Mouse (Mus musculus): ENCODE data around the gene Skap1.
A peak's percentile ranks its signal among the peaks of the same experiment; 100 is the strongest.

The Skap1 gene

DNA sequence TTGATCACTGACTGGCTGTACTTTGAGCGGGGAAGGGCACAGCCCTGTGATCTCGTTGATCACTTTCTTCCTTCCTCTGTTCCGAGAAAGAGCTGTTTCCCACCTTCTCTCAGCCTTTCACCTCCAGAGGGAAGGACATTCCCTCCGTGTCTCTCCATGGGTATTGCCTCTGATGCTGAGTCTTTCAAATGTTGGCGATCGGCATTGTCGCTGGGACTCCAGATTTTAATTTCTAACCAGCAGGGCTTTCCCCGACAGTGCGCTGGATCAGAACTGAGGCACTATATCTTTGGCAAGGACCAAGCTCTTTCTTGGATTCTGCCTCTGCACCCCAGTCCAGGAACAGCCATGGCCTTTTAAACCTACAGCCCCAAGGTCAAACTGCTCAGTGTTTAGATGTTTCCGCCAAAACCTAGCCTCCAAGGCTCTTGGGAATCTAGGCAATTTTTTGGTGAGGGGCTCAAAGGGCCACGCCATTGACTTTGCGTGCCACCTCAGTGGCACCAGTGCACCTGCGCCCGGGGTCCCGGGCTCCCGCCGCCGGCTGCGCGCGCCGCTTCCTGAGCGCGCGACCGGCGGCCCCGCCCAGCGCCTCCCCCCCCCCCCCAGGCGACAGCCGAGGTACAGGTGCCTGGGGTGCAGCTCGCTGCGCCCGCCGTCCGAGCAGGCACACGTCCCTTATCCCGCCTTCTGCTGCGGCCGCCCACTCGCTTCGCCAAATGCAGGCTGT, at the start of gene Skap1:
Gene Skap1, plus strand, starts transcription at position 608 of the 730 bp plus-strand sequence.
- DNase-seq (ENCODE audit: low spot score in 2 of 2): no peak

DNA sequence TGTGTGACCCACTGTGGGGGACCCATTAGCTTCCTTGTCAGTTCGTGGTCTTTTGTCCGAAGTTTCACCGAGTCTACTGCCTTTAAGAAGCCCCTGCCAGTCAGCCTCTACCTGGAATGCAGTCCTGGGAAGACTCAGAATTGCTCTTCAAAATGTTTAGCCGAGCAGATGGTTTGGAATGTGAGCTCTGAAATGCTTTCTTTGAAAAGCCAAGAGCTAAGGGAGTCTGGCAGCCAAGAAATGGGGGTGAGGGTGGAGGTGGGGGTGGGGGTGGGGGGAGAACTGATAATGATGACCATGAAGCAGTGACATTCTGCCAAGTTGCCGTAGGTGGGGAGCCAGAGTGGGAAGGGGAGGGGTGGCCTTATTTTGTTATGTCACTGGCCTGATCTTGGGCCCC, 43.3 kb upstream of the Skap1 start:
- no peak for DNase-seq (ENCODE audit: low spot score in 2 of 2)

DNA sequence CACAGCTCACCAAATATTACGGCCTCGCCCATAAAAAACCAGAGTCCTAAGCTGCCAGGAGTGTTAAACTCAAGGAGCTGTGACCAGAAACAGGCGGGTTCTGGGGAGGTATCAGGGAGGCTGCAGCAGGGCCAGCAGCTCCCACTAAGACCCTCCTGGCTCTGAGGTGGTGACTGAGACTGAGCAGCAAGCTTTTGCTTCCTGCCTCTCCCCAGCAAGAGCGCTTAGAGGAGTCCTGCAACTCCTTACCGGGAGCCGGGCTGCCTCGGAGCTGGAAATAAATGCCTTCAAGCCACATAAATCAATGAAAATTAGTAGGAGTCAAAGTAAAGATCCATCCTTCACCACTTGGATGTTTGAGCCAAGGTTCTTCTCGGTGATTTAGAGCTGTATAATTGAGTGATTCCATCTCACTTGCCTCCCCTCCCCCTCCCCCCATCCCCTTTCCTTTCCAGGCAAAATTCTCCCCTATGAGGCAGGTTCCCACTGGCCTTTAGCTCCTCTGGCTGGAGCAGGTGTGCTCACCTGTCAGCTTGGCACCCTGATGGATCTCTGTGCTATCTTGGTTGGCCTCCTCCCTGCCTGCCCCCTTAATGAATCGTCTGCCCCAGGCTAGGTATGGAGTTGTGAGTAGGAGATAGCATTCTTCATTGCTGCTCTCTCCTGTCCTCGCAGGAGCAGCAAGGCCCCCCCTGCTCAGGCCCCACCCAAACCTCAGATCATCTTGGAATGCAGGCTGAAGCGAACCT, 42.7 kb upstream of the Skap1 start:
- DNase-seq (ENCODE audit: low spot score in 2 of 2): peak in 1 of 2 experiments; percentile 5

DNA sequence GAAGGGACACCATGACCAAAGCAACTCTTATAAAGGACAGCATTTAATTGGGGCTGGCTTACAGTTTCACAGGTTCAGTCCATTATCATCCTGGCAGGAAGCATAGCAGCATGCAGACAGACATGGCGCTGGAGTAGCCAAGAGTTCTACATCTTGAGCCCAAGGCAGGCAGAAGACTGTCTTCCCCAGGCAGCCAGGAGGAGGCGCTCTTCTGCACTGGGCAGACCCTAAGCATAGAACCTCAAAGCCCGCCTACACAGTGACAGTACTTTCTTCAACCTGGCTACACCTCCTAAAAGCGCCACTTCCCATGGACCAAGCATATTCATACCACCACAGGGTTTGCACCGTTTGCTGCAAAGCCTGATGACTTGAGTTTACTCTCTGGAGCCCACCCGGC, 39.2 kb upstream of the Skap1 start:
- no peak for DNase-seq (ENCODE audit: low spot score in 2 of 2)

DNA sequence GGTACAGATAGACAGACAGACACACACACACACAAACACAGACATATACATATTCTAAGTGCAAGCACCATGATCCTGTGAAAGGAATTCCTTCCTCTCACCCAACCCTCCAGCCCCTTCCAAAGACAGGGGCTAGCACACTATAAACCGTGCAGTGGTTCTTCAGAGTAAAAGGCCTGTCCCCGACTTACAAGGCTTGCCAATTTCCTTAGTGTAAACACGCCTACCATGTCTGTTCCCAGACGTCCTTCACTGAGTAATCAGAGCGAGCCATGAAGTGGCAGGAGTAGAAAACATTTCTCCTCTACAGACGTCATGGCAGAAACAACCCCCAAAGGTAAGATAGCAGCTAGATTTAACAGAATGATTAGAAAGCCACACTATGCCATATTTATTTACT, 38.2 kb upstream of the Skap1 start:
- DNase-seq (ENCODE audit: low spot score in 2 of 2): no peak

DNA sequence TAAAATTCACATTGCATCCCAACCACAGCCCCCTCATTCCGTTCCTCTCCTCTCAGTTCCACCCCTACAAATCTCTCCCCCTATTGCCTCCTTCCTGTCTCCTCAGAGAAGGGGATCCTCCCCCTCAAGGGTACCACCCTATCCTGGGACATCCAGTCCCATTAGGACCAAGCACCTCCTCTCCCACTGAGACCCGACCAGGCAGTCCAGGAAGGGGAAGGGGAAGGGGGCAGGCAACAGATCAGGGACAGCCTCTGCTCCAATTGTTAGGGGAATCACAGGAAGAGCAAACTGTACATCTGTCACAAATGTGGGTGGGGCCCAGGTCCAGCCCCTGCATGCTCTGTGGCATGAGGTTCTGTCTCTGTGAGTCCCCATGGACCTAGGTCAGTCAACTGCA, 37.6 kb upstream of the Skap1 start:
- no peak for DNase-seq (ENCODE audit: low spot score in 2 of 2)

DNA sequence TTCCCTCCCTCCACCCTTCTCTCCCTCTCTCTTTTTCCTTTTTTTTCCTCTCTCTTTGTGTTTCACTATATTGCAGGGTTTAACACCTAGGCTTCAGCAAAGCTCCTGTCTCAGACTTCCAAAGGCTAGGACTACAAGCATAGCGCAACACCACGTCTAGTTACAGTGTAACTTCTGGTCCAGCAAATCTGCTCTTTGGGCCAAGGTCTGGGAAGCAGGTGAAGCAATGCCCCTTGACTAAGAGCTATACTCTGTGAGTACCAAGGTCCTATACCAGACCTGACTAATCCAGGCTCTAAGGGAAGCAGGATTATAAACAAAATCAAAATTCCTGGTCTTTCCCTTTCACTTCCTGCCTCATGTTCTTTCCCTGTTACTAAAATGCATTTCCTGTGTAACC, 35.3 kb upstream of the Skap1 start:
- DNase-seq (ENCODE audit: low spot score in 2 of 2): no peak

DNA sequence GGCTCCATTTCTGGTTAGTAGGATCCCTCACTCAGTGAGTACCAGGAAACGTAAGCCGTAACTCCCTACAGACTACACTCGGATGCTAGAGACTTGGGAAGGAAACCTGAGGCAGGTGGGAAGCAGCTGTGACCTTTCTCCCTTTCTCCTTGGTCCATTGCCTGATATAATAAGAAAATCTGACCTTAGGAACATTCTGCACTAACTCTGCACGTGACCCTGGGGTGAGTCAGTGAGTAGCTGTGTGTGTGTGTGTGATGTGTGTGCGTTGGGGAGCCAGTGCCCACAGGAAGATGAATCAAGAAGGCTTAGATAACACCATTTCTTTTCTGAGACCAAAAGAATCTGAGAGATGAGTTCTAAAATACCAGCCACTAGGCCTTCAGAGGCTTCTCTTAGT, 34.5 kb upstream of the Skap1 start:
- no peak for DNase-seq (ENCODE audit: low spot score in 2 of 2)

DNA sequence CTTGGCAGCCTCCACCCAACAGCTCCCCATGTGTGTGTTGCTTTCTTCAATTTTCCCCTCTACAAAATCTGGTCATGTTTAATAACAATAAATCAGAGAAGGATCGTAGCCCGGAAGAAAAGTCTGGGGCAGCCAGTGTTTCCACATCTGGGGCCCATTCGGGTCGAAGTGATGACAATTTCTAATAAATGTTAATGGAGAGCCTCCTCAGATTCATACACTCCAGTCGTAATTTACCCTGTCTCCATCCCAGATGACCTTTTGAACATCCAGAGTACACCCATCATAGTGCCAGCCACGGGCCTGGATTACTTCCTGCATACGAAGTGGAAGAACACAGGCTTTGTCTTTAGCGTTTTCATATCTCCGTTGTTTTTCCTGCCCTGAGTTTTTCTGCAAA, 32.5 kb upstream of the Skap1 start:
- DNase-seq (ENCODE audit: low spot score in 2 of 2): no peak

DNA sequence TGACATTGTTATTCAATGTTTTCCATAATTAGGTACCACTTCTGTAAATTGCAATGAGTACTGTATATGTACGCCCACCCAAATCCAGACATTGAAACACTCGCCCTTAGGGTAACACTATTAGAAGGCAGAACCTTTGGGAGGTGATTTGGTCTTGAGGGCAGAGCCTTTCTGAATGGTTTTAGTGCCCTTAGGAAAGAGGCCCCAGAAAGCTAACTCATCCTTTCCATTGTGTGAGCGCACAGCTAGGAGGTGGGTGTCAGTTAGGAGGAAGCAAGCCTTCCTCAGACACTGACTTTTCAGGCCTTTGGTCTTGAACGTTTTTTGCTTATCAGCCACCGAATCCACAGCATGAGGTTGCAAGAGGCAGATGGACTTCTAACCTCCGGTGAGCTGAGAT, 29.5 kb upstream of the Skap1 start:
- no peak for DNase-seq (ENCODE audit: low spot score in 2 of 2)

DNA sequence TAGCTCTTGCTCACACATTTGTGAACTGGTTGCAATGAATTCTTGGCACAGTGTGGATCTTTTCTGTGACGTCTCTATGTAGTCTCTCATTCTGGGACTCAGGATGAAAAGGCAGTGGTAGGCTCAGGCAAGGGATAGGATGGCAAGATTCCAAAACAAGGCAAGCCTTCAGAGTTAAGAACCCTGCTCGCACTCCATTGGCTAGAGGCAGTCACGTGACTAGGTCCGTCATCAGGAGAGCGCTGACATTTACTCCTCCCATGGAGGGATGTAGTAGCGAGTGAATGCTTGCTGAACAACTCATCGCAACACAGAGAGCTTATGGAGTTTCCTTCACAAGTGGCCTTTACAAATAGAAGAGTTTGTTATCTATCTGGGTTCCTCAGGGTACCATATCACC, 27.9 kb upstream of the Skap1 start:
- no peak for DNase-seq (ENCODE audit: low spot score in 2 of 2)

DNA sequence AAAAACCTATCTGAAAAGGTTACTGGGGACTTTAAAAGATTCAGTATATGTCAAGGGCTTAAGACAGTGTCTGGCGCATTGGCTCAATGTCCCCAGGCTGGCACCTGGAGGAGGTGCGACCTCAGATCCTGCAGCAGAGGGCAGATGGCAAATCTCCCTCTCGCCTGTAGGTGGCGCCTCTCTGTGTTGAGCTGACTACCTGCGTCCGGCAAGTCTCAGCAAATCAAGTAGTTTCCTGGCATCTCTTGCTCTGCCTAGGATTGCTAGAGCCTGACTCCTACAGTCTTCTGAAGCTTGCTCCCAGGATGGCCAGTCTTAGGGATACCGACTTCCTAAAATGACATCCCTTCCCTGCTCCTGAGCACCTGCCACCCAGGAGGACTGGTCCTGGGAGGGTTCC, 25.6 kb upstream of the Skap1 start:
- peak; percentile 41 to 52 for DNase-seq (ENCODE audit: low spot score in 2 of 2)

DNA sequence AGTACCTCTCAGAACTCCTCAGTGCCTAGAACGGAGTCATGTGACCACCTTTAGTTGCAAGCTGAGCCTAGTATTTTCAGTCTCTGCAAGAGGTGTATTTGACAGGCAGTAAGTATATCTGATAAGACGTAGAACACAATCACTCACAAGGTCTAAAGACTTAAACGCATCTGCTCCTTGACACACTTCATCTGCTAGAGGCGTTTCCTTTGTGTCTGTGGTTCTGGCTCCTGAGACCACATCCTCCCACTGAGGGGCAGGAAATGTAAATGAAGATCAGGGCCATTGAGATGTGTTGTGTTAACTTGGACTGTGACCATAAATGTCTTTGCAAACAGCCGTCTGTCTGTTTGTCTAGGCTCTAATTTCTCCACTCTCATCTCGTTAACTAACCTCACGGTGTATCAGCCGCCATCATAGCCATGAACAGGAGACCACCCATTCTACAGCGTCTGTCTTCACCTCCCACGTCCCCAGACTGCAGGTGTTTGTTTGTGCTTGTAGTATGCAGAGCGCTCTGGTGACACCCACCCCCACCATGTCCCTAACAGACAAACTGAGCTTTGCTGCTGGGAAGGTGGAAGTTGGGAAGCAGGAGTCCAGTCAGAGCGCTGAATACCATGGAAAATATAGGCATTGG, 22.7 kb upstream of the Skap1 start:
- no peak for DNase-seq (ENCODE audit: low spot score in 2 of 2)

DNA sequence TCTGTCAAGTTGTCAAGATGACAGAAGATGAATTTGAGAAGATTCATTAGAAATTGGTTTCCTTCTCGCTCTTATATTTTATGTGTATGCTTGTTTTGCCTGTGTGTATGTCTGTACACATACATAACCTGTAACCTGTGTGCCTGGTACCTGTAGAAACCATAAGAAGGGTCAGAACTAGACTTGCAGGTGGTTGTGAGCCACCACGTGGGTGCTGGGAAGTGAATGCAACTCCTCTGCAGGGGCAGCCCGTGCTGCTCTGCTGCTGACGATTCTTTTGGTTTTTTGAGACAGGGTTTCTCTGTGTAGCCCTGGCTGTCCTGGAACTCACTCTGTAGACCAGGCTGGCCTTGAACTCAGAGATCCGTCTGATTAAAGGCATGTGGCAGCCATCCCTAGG, 21.9 kb upstream of the Skap1 start:
- DNase-seq (ENCODE audit: low spot score in 2 of 2): no peak

DNA sequence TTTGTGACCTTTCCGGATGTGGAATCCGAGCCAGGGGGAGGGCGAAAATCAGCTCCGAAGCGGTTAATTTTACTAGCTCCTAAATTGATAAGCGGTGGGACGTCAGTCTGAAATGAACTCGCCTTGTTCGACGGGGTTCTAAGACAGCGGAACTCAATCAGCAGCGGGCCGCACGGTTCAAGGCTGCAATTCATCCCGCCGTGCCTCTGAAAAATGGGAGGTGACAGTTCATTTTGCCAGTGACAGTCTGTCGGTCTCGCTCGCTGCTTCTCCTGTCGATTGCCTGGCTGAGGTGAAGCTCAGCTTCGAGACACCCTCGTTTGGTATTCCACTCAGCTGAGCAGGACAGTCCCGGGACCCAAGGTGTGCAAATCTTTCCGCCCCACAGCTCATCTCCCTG, 16.5 kb upstream of the Skap1 start:
- no peak for DNase-seq (ENCODE audit: low spot score in 2 of 2)

DNA sequence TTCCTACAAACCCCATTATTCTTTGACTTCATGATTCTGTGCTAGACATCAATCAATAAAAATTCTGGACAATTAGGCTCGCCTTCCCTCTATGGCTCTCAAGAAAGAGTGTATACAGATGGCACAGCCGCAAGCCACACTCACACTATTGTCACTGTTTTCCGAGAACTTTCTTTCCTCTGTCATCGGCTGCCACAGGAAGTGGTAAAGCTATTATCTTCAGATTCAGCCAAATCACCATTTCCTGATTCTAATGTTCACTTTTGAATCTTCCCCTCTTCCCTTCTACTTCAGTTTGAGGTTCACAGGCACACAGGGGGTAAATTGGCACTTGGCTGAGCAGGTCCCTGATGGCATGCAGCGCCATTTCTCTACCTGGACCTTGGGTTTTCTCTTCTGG, 9.3 kb upstream of the Skap1 start:
- DNase-seq (ENCODE audit: low spot score in 2 of 2): no peak

DNA sequence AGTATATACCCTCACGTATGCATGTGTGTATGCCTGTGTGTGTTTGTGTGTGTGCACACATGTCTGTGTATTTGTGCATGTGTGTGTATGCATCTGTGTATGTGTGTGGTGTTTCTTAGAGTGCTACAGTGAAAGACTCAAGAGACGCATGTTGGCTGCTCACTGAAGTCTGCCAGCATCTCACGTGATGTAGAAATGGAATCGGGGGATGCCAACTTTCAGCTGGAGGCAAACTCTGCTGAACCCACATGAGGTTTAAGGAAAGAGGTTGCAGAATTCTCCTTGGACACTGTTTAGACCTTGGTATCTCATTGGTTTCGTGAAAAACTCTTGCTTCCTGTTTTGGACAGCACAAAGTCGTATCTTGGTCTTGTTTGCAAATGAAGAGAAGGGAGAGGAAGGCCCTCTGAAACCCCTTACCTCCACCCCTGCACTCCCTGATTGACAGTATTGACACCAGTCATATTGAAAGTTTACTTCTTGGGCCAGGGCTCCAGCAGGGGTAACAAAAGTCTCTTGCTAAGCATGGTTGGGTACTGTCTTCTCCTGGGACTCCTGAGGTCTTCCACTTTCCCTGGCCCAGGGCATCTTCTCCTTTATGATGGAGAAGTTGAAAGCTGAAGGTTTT, 8.6 kb upstream of the Skap1 start:
- no peak for DNase-seq (ENCODE audit: low spot score in 2 of 2)

DNA sequence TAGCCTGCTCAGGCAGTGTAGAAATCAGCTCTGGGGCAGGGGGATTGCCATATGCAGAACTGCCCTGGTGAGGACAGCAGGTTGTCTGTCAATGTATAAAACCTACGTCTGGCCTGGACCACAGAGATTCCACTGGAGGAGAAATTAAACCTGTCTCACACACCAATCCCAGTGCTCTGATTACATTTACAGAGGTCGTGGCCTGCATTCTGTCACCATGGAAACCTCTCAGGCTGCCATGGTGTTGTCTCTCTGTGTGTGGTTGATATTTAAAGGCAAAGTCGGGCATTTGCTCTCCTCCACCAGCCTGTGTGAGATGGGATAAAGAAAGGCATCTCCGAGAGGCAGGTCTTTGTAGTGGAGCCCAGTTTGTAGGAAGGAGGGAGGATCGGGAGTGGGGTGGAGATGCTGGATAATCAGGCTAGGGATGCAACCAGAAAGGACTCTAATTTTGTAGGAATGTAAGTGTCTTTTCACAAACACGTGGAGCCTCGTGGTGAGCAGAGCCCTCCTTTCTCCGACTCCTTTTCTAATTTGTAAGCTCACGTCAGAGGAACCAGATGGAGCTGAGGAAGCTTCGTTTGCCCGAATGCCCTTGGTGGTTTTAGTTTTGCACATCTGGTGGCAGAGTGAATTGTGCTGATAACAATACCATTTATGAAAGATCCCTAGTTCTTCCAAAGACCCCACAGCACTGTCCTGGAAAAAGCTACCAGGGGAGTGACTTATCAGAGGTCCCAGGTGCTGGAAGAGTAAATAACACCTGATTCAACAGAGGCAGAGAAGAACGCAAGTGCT, 7.7 kb upstream of the Skap1 start:
- DNase-seq (ENCODE audit: low spot score in 2 of 2): no peak

DNA sequence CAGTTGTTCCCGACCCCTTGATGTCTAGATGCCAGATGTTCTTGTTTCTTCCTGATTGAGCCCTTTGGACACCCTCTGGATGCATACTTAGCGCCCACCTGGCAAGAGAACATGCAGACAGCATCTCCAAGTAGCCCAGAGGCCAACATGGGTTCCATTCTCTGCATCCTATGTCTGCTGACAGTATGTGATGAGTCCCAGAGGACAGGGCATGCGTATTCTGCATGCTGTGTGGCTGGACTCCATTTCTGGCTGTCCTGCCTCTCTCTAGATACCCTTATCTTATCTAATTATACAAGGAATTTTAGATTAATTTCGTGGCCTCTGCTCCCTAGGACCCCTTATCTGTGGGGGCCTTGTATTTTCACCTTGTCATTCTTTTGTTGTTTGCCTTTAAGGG, 2.6 kb upstream of the Skap1 start:
- no peak for DNase-seq (ENCODE audit: low spot score in 2 of 2)

DNA sequence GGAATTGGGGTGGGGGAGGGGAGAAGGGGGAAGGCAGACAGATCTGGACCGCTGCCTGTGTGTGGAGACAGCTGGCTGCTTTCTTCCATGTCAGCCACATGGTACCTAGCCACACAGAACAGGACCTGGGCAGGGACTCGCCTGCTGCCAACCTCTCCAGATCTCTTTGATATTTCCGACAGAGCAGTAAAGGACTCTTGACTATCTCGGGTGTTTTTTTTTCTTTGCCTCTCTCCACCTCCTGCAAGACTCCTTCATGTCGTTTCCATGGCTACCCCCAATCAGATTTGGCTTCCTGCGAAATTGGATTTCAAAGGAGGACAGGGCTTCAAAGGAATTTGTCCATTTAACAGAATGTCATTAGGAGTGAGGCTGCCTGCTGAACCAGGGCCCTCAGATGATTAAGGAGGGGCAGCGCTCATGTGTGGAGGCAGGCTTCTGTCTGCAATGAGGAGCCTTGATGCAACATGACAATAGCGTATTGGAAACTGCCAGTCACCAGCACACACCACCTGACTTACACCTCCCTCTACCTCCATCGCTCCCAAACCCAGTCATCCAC, 2.1 kb upstream of the Skap1 start:
- peak in 1 of 2 experiments; percentile 38 for DNase-seq (ENCODE audit: low spot score in 2 of 2)

DNA sequence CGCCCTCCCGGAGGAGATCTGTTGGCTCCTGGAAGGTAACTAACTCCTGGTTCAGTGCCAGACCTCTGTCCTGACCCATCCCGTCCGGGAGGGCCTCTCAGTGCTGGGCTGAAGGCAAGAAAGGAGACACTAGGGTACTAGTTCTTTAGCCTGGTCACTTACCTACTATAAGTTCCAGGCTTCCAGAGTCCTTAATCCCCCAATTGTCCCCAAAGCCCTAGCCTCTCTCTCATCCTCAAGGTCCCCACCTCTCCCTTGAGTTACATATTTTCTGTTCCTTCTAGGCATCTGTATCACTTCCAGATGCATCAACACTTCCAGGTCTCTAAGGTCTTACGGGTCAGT, 295 bp downstream of the Skap1 start:
- DNase-seq (ENCODE audit: low spot score in 2 of 2): peak in 1 of 2 experiments; percentile 7
